ENCODE assay signal across 10 mouse cellular contexts in genomic region chr5:31709389-31709788, GRCm38 (mm10). TPM values are rescaled to one million over a fixed set of nuclear protein-coding genes. Genes with fewer than 3 reads are reported as not detected.
DNase-seq lines count a peak whose midpoint lies in the region; ATAC-seq and TF ChIP-seq lines count a peak whose summit lies in the region.
"Had no signal": no experiment of that assay in that cellular context is flagged by ENCODE, and none has a peak within 500 bp of the region (broad histone marks: within the 10 kb centered on the region; RNA-seq: fewer than 3 reads in every experiment).

No protein-coding gene starts in this region.

- ATAC-seq in hindbrain, postnatal 0 days = no peak
- ATAC-seq in forebrain, embryonic 16.5 days = no peak

- 70% methylated on average over 1 of the region's 1 CpGs for WGBS in hindbrain, postnatal 0 days
- 64% methylated on average over 1 of the region's 1 CpGs for WGBS in hindbrain, embryonic 10.5 days
- 73% methylated on average over 1 of the region's 1 CpGs for WGBS in forebrain, embryonic 16.5 days

- no peak overlapping the region for H3K4me2 ChIP-seq in hindbrain, postnatal 0 days (ENCODE audit: low read depth, low read length)
- no peak overlapping the region for H3K4me2 ChIP-seq in forebrain, embryonic 16.5 days (ENCODE audit: low read length)
- H3K4me2 ChIP-seq: embryonic facial prominence, embryonic 15.5 days; kidney, embryonic 15.5 days had no signal

- DNase-seq in hindbrain, postnatal 0 days (ENCODE audit: low spot score) = no peak
- DNase-seq in hindbrain, embryonic 10.5 days (ENCODE audit: low spot score) = no peak
- DNase-seq in thymus, postnatal 0 days (ENCODE audit: low spot score) = peak; percentile 18
- DNase-seq in thymus, postnatal 10 days (ENCODE audit: low spot score in 2 of 2) = no peak
- peak; percentile 19 for DNase-seq in lung, postnatal 10 days
- no peak for DNase-seq in MN1 (ENCODE audit: low spot score)
- DNase-seq in kidney, adult 11 months = no peak

- no peak overlapping the region for H3K9ac ChIP-seq in hindbrain, postnatal 0 days (replicated peaks; ENCODE audit: low read length)
- no peak overlapping the region for H3K9ac ChIP-seq in forebrain, embryonic 16.5 days (replicated peaks; ENCODE audit: low read depth, low read length)
- H3K9ac ChIP-seq: embryonic facial prominence, embryonic 15.5 days; kidney, embryonic 15.5 days had no signal

- H3K36me3 ChIP-seq in hindbrain, postnatal 0 days (ENCODE audit: insufficient read depth, low read length) = no peaks in the 10 kb centered on the region
- H3K36me3 ChIP-seq in hindbrain, embryonic 10.5 days = 0 out of 2 replicates have a peak, but pooled peaks cover 10% of the 10 kb centered on the region
- H3K36me3 ChIP-seq in forebrain, embryonic 16.5 days (ENCODE audit: control insufficient read depth, insufficient read depth) = no peaks in the 10 kb centered on the region
- H3K36me3 ChIP-seq: embryonic facial prominence, embryonic 15.5 days had no signal

- H3K4me3 ChIP-seq in hindbrain, postnatal 0 days (ENCODE audit: low read length) = no peak overlapping the region
- no peak overlapping the region for H3K4me3 ChIP-seq in hindbrain, embryonic 10.5 days
- no peak overlapping the region for H3K4me3 ChIP-seq in forebrain, embryonic 16.5 days (replicated peaks; ENCODE audit: low read length)
- H3K4me3 ChIP-seq: embryonic facial prominence, embryonic 15.5 days; kidney, embryonic 15.5 days had no signal

- H3K27me3 ChIP-seq in hindbrain, postnatal 0 days (ENCODE audit: insufficient read depth, low read length) = no peaks in the 10 kb centered on the region
- no peaks in the 10 kb centered on the region for H3K27me3 ChIP-seq in hindbrain, embryonic 10.5 days (ENCODE audit: insufficient read depth, poor library complexity, severe bottlenecking)
- no peaks in the 10 kb centered on the region for H3K27me3 ChIP-seq in forebrain, embryonic 16.5 days (replicated peaks; ENCODE audit: control insufficient read depth, insufficient read depth, low read length)
- H3K27me3 ChIP-seq: embryonic facial prominence, embryonic 15.5 days; kidney, embryonic 15.5 days had no signal

- H3K9me3 ChIP-seq in hindbrain, postnatal 0 days (ENCODE audit: low read length) = no peaks in the 10 kb centered on the region
- H3K9me3 ChIP-seq in hindbrain, embryonic 10.5 days = no peaks in the 10 kb centered on the region
- no peaks in the 10 kb centered on the region for H3K9me3 ChIP-seq in forebrain, embryonic 16.5 days (ENCODE audit: control insufficient read depth, low read length)
- H3K9me3 ChIP-seq: embryonic facial prominence, embryonic 15.5 days; kidney, embryonic 15.5 days had no signal

- no peak overlapping the region for H3K27ac ChIP-seq in hindbrain, postnatal 0 days
- H3K27ac ChIP-seq in hindbrain, embryonic 10.5 days = no peak overlapping the region
- H3K27ac ChIP-seq in forebrain, embryonic 16.5 days (ENCODE audit: low read length) = no peak overlapping the region
- H3K27ac ChIP-seq: embryonic facial prominence, embryonic 15.5 days; kidney, embryonic 15.5 days had no signal

- TF ChIP-seq CTCF in hindbrain, postnatal 0 days (IDR thresholded peaks at IDR 0.05; ENCODE audit: low read depth) = peak; percentile 18

- no peaks in the 10 kb centered on the region for H3K4me1 ChIP-seq in hindbrain, postnatal 0 days (ENCODE audit: insufficient read depth, low read length)
- no peaks in the 10 kb centered on the region for H3K4me1 ChIP-seq in hindbrain, embryonic 10.5 days (replicated peaks)
- H3K4me1 ChIP-seq in forebrain, embryonic 16.5 days (replicated peaks; ENCODE audit: control insufficient read depth, insufficient read depth, low read length) = no peaks in the 10 kb centered on the region
- H3K4me1 ChIP-seq: embryonic facial prominence, embryonic 15.5 days had no signal

RNA-seq across cellular contexts. Expression of gene Babam2, which starts 11.9 kb away (rescaled TPM):
- 31.2 and 31.5 TPM in 2 replicates for total RNA-seq in hindbrain, postnatal 0 days (2014; rRNA removed)
- 62.5 and 66.2 TPM in 2 replicates for polyA plus RNA-seq in hindbrain, postnatal 0 days (2015; fragmentation: Nextera tagmentation; extraction: Ambion mirVana)
- 36.8 and 48.5 TPM in 2 replicates for polyA plus RNA-seq in hindbrain, embryonic 10.5 days (2016; fragmentation: Nextera tagmentation; extraction: Ambion mirVana)
- 48.1 and 53.9 TPM in 2 replicates for polyA plus RNA-seq in thymus, postnatal 0 days (2015; fragmentation: Nextera tagmentation; extraction: Ambion mirVana)
- polyA plus RNA-seq in forebrain, embryonic 16.5 days (2015; fragmentation: Nextera tagmentation; extraction: Ambion mirVana) = 53.1 and 53.5 TPM in 2 replicates

RNA-seq across cellular contexts. Expression of gene Rbks, which starts 12.0 kb away (rescaled TPM):
- total RNA-seq in hindbrain, postnatal 0 days (2014; rRNA removed) = 0.47 and 1.6 TPM in 2 replicates
- 2.4 and 3.2 TPM in 2 replicates for polyA plus RNA-seq in hindbrain, postnatal 0 days (2015; fragmentation: Nextera tagmentation; extraction: Ambion mirVana)
- polyA plus RNA-seq in hindbrain, embryonic 10.5 days (2016; fragmentation: Nextera tagmentation; extraction: Ambion mirVana) = 4.3 and 4.5 TPM in 2 replicates
- 20.7 and 22.1 TPM in 2 replicates for polyA plus RNA-seq in thymus, postnatal 0 days (2015; fragmentation: Nextera tagmentation; extraction: Ambion mirVana)
- polyA plus RNA-seq in forebrain, embryonic 16.5 days (2015; fragmentation: Nextera tagmentation; extraction: Ambion mirVana) = 2.3 and 2.7 TPM in 2 replicates

Comparison
In these comparisons a context has a peak if more than half of its experiments do, and no peak if none do; other contexts are left out.
1. DNase-seq: peak in thymus, postnatal 0 days (single experiment) and lung, postnatal 10 days (single experiment); none in hindbrain, postnatal 0 days (single experiment), hindbrain, embryonic 10.5 days (single experiment), thymus, postnatal 10 days (0 of 2), MN1 (single experiment) and kidney, adult 11 months (single experiment).